Mouse (Mus musculus) thymus, postnatal 36 days (tissue): ENCODE measurements around the gene C030005K15Rik.
"Not testable (repeated sequence)": the region's sequence is repeated elsewhere in the genome, so short reads cannot be mapped to it uniquely, and the experiment has no call there.

ENCODE experiments used
- DNase-seq, 2 experiments: peaks; one replicate each; pipeline ENCODE4 v3.0.0; 2022; ENCODE audit warnings: mixed read lengths in 2 of 2

The C030005K15Rik gene

GRCm38 (mm10) chr10:97726655-97727054 lies at the start of gene C030005K15Rik:
C030005K15Rik (minus strand) TSS chr10:97726755.
- DNase-seq = not testable (repeated sequence)

DNA sequence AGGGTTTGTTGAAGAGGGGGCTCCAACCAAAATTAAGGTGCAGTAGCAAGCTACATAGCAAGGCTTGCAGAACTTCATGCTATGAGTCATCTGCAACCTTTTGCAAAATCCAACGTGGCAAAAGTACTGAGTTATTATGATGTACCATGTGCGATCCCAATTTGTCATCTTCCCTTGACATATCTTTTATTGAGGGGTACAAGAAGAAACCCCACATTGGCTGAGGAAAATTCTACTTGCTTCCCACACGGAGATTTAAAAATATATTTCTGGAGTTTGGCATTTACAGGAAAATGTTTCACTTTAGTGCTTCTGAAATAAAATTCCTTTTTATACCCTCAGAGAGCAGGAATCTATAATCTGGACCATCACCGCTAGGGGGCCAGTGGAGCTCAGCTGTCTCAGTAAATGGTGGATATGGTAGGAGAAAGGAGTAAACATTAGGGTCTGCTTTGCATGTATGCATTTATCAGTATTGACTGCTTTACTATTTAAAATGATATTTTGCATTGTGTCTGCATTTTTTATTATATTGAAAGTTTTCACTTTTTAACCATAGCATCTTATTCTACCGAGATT lies 41.7 kb upstream of the C030005K15Rik start:
- DNase-seq = no peak

- no peak for DNase-seq
Observed at GRCm38 (mm10) chr10:97753821-97754220, 27.3 kb upstream of the C030005K15Rik start.

GRCm38 (mm10) chr10:97747231-97747630 lies 20.7 kb upstream of the C030005K15Rik start:
- no peak for DNase-seq

- DNase-seq = no peak
Observed at GRCm38 (mm10) chr10:97725929-97726328, 626 bp downstream of the C030005K15Rik start.

- no peak for DNase-seq
Observed at GRCm38 (mm10) chr10:97722709-97723108, 3.8 kb downstream of the C030005K15Rik start.

DNA sequence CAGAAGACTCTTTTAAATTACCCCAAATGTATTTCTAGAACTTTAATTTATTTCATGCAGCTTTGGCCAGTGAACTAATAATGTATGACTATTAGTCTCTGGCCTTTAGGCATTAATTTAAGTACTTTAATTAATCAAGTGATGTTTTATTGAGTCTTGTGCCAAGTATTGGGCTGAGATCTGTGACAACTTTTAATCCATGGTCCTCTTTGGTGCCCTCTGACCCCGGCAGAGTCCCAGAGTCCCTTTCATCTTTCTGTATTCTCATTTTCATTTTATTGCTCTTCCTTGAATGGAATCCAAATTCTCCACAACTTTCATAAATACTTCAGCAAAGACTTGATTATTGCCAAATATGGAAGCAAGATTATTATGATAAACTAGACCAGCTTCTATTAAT lies 5.9 kb downstream of the C030005K15Rik start:
- DNase-seq = no peak

DNA sequence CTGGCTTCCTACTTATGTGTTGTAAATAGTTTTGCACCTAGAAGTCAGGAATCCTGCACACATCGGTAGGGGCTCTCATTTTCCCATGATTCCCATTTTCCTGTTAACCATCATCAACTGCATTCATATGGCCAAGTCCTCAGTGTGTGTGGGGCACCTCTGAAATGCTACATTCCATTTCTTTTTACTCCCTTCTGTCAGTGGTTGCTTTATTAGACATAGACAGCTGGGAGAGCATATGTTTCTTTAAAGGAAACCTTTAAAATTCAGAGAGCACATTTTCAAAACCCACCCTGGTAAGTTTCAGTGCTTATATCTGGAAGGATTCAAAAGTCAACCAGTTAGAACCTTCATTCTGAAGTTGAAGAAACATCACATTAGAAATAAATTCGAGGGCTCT lies 8.5 kb downstream of the C030005K15Rik start:
- DNase-seq = no peak

GRCm38 (mm10) chr10:97717233-97717632 lies 9.3 kb downstream of the C030005K15Rik start:
- DNase-seq = no peak

- DNase-seq = no peak
Observed at GRCm38 (mm10) chr10:97715289-97715906, 11.2 kb downstream of the C030005K15Rik start.

- DNase-seq = no peak
Observed at GRCm38 (mm10) chr10:97714584-97714983, 12.0 kb downstream of the C030005K15Rik start.

DNA sequence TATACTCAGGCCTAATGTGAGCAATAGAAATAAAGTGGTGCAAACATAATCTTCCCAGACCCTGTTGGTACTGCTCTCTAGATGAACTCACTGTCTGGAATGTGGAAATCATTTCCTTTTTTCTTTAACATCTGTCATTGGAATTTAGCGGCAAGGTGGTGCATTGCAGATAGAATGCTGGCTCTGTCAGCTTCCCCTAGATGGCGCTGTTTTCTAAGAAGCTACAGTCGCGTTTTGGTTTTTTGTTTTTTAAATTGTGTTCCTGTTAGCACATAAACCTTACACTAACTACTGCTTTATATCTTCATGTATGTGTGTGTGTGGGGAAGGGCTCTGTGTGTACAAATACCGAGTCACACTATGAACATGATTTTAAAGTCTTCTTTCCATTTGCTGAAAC lies 13.9 kb downstream of the C030005K15Rik start:
- DNase-seq = no peak

DNA sequence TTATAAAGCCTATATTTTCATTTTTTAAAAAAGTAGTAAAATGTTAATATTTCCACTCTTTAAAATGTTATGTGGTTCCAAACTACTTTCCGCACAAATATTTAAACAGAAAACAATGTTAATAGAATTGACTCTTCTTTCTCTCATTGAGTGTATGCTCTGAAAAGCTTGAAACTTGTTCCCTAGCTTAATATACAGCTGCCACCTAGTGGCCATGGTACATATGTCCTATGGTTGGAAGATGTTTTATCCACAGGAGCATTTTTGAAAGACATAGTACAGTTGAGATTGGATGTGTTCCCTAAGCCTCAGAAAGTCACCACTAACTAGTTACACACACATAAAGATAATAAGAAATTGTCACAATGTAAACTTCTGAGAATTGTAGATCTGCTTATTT lies 22.0 kb downstream of the C030005K15Rik start:
- no peak for DNase-seq

- no peak for DNase-seq
Observed at GRCm38 (mm10) chr10:97702321-97702720, 24.2 kb downstream of the C030005K15Rik start.

GRCm38 (mm10) chr10:97693398-97694135 lies 33.0 kb downstream of the C030005K15Rik start:
- DNase-seq = peak in 1 of 2 experiments; percentile 5

DNA sequence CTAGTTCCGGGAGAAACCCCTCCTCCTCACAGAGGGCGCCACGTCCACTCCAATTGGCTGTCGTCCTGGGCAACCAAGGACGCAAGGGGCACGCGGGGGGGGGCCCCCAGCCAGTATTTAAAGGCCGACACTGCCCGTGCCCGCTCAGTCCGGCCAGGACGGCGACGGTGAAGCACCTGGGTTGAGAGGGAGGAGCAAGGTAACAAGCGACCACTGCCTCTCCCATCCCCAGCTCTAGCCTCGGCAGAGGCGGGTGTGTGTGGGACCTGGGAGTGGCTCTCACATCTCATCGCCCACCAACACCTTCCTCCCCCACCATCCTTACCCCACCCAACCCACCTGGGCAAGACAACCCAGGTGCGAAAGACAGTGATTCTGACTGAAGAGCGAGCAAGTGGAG lies 33.6 kb downstream of the C030005K15Rik start, which contains the start of gene Ccer1:
TSS of gene Ccer1 (plus strand) at position 147 of the 400 bp plus-strand sequence.
- peak in 1 of 2 experiments; percentile 2 for DNase-seq

DNA sequence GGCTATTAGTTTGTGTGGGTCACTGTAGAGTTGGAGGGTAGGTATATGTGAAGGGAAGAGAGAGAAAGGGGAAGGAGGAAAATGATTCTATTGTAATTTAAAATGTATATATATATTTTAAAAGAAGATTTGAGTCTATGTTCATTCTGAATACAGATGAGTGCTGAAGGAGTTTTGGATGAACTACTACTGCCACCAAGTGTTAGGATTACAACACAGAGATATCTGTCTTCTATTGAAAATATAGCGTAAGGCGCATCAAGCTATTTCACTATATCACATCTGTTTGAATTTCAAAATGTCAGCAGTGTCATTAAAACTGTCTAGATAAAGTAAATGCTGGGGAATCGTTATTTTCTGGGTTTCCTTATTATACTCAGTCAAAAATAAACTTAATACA lies 37.1 kb downstream of the C030005K15Rik start:
- no peak for DNase-seq

- DNase-seq = no peak
Observed at GRCm38 (mm10) chr10:97687198-97687597, 39.4 kb downstream of the C030005K15Rik start.

DNA sequence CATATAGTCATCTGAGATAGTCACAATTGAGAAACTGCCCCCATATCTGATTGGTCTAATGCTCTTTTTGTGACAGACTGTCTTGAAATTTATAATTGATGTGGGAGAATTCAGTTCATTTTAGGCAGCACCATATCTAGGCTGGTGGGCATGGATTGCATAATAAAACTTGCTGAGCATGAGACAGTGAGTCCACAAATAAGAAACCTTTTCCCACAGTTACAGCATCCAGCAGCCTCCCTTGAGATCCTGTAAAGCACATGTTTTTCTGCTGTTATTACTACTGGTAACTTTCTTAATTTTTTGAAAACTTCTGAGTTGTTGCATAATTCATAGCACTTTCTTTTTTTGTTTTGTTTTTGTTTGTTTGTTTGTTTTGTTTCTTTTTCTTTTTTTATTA lies 43.6 kb downstream of the C030005K15Rik start:
- no peak for DNase-seq
